Mouse (Mus musculus) liver, embryonic 13.5 days (tissue): ENCODE data around the gene Entr1. TPM values are rescaled to one million over a fixed set of nuclear protein-coding genes. Genes with fewer than 3 reads are reported as not detected.

Source experiments
- ATAC-seq: fragments of 200-750 bp; cut with Nextera tagmentation; 2 replicates; pipeline ENCODE4 v1.8.0; 2017; ENCODE audit warnings: low read depth, mild to moderate bottlenecking, moderate number of reproducible peaks, moderate library complexity
- DNase-seq: peaks from one replicate; pipeline ENCODE4 v3.0.0; 2022
- H3K27ac ChIP-seq: fragments of 300-500 bp; sonication (generic); 2 replicates; pipeline ENCODE4 v1.5.1; 2015; ENCODE audit warnings: moderate library complexity, mild to moderate bottlenecking, inconsistent platforms
- H3K27me3 ChIP-seq: fragments of 300-500 bp; sonication (generic); 2 replicates; pipeline ENCODE4 v1.6.1; 2015; ENCODE audit warnings: mild to moderate bottlenecking, inconsistent platforms
- H3K36me3 ChIP-seq: fragments of 300-500 bp; sonication (generic); 2 replicates; pipeline ENCODE4 v1.6.1; 2015; ENCODE audit warnings: mild to moderate bottlenecking, inconsistent platforms
- H3K4me1 ChIP-seq: fragments of 300-500 bp; sonication (generic); replicated peaks from 2 replicates; pipeline ENCODE4 v1.6.1; 2015; ENCODE audit warnings: inconsistent platforms
- H3K4me2 ChIP-seq: fragments of 300-500 bp; sonication (generic); 2 replicates; pipeline ENCODE4 v1.6.1; 2015; ENCODE audit warnings: inconsistent platforms, mild to moderate bottlenecking, moderate library complexity
- H3K4me3 ChIP-seq: fragments of 300-500 bp; sonication (generic); replicated peaks from 2 replicates; pipeline ENCODE4 v1.5.1; 2015; ENCODE audit warnings: mild to moderate bottlenecking, inconsistent platforms
- H3K9ac ChIP-seq: fragments of 300-500 bp; sonication (generic); 2 replicates; pipeline ENCODE4 v1.6.1; 2015; ENCODE audit warnings: mild to moderate bottlenecking, inconsistent platforms
- H3K9me3 ChIP-seq: fragments of 300-500 bp; sonication (generic); replicated peaks from 2 replicates; pipeline ENCODE4 v1.6.1; 2016; ENCODE audit warnings: inconsistent platforms
- WGBS: fragments of 180-500 bp; shearing (Covaris S2); methylation state at CpG from one replicate; pipeline ENCODE4 v1.1.7; 2015; ENCODE audit not compliant: insufficient replicate concordance; 5-methylcytosine and 5-hydroxymethylcytosine counted together
- polyA plus RNA-seq: library from polyadenylated mRNA; unstranded; fragments of >200 nt; fragmentation: Nextera tagmentation; extraction: Ambion mirVana; gene quantifications from 2 replicates; pipeline ENCODE4 v1.2.1, GENCODE M21; 2015

Entr1 gene
- polyA plus RNA-seq, 1 experiment from 2014 or later = 47.6 TPM

- ATAC-seq (peak; percentile 32; the same call in 1 of the 2 replicates), DNase-seq (no peak)
- Histone ChIP-seq H3K36me3 (peaks cover 23% of the 10 kb centered on the region), H3K4me2 (peak overlapping the region; percentile 34), H3K9me3 (no peaks in the 10 kb centered on the region), H3K4me3 (peak overlapping the region; percentile 19), H3K4me1 (peaks cover 5% of the 10 kb centered on the region; the same call in 1 of the 2 replicates), H3K9ac (no peak overlapping the region), H3K27ac (no peak overlapping the region; the same call in 1 of the 2 replicates), H3K27me3 (no peaks in the 10 kb centered on the region)
- 28% methylated on average over 6 of the region's 6 CpGs for WGBS
Measured at GRCm38 (mm10) chr2:26359983-26360382, 29.1 kb downstream of the Entr1 start.

- H3K9ac ChIP-seq = no peak overlapping the region
- peaks cover 11% of the 10 kb centered on the region; the same call in 1 of the 2 replicates for H3K36me3 ChIP-seq
- H3K27ac ChIP-seq = no peak overlapping the region
- no peaks in the 10 kb centered on the region for H3K27me3 ChIP-seq
- no peak overlapping the region for H3K4me2 ChIP-seq
- WGBS = 71% methylated on average over 13 of the region's 13 CpGs
- H3K4me1 ChIP-seq = peaks cover 5% of the 10 kb centered on the region; the same call in 1 of the 2 replicates
- H3K9me3 ChIP-seq = no peaks in the 10 kb centered on the region
- ATAC-seq (no peak), DNase-seq (no peak)
- no peak overlapping the region for H3K4me3 ChIP-seq
Measured at GRCm38 (mm10) chr2:26358667-26359320, 30.3 kb downstream of the Entr1 start.

GRCm38 (mm10) chr2:26357484-26357883 lies 31.6 kb downstream of the Entr1 start:
- peaks cover under 1% of the 10 kb centered on the region; the same call in 1 of the 2 replicates for H3K36me3 ChIP-seq
- 72% methylated on average over 15 of the region's 15 CpGs for WGBS
- H3K4me1 ChIP-seq = peaks cover 13% of the 10 kb centered on the region
- ATAC-seq (no peak), DNase-seq (no peak)
- no peak overlapping the region for H3K4me2 ChIP-seq
- no peak overlapping the region for H3K27ac ChIP-seq
- no peaks in the 10 kb centered on the region for H3K27me3 ChIP-seq
- no peak overlapping the region for H3K4me3 ChIP-seq
- H3K9ac ChIP-seq = no peak overlapping the region
- H3K9me3 ChIP-seq = no peaks in the 10 kb centered on the region

- no peaks in the 10 kb centered on the region for H3K27me3 ChIP-seq
- H3K4me2 ChIP-seq = no peak overlapping the region
- 61% methylated on average over 7 of the region's 7 CpGs for WGBS
- H3K9ac ChIP-seq = no peak overlapping the region
- ATAC-seq (no peak), DNase-seq (no peak)
- H3K27ac ChIP-seq = no peak overlapping the region
- no peak overlapping the region for H3K4me3 ChIP-seq
- no peaks in the 10 kb centered on the region for H3K36me3 ChIP-seq
- peaks cover 16% of the 10 kb centered on the region for H3K4me1 ChIP-seq
- no peaks in the 10 kb centered on the region for H3K9me3 ChIP-seq
Measured at GRCm38 (mm10) chr2:26356678-26357077, 32.4 kb downstream of the Entr1 start.

- Histone ChIP-seq H3K36me3 (no peaks in the 10 kb centered on the region), H3K4me1 (peaks cover 19% of the 10 kb centered on the region), H3K9me3 (no peaks in the 10 kb centered on the region), H3K9ac (no peak overlapping the region), H3K4me3 (no peak overlapping the region), H3K4me2 (no peak overlapping the region), H3K27ac (no peak overlapping the region), H3K27me3 (no peaks in the 10 kb centered on the region)
- no peak for ATAC-seq
- WGBS = 79% methylated on average over 4 of the region's 4 CpGs
- DNase-seq = no peak
Measured at GRCm38 (mm10) chr2:26356231-26356630, 32.9 kb downstream of the Entr1 start.

DNA sequence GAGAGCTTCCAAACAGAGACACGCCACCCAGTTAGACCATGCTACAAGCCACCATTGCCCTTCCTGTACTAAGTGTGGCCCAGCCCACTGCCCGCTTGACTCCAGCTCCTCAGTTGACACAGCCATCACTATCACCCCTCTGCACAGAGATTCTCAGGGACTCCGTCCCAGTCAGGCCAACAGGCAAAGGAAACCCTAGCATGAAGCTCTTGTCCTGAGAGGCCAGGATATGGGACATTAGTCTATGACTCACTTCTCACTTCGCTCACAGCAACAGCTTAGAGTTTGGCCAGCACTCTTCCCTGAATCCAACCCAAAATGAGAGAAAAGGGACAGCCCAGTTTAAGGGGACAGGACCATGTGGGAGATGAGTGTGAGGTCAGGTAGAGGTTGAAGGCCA lies 34.7 kb downstream of the Entr1 start:
- no peak for DNase-seq
- no peak overlapping the region for H3K4me2 ChIP-seq

GRCm38 (mm10) chr2:26353066-26353980 lies 35.8 kb downstream of the Entr1 start:
- no peak for DNase-seq
- no peak for ATAC-seq
- Histone ChIP-seq H3K4me3 (peak overlapping the region; percentile 80), H3K9ac (peak overlapping the region; percentile 87; the same call in 1 of the 2 replicates), H3K4me2 (peak overlapping the region; percentile 96), H3K27ac (no peak overlapping the region), H3K4me1 (peaks cover 28% of the 10 kb centered on the region), H3K9me3 (no peaks in the 10 kb centered on the region), H3K36me3 (peaks cover 17% of the 10 kb centered on the region; the same call in 1 of the 2 replicates), H3K27me3 (no peaks in the 10 kb centered on the region)
- 74% methylated on average over 11 of the region's 11 CpGs for WGBS

More for the DNA sequence above, 34.7 kb downstream of the Entr1 start:
- no peak overlapping the region for H3K4me3 ChIP-seq
- H3K36me3 ChIP-seq = peaks cover 9% of the 10 kb centered on the region; the same call in 1 of the 2 replicates
- ATAC-seq = no peak
- peaks cover 24% of the 10 kb centered on the region for H3K4me1 ChIP-seq
- no peak overlapping the region for H3K27ac ChIP-seq
- WGBS = 72% methylated on average over 4 of the region's 4 CpGs
- no peak overlapping the region for H3K9ac ChIP-seq
- no peaks in the 10 kb centered on the region for H3K9me3 ChIP-seq
- H3K27me3 ChIP-seq = no peaks in the 10 kb centered on the region

- 5% methylated on average over 36 of the region's 36 CpGs for WGBS
- peaks cover 30% of the 10 kb centered on the region for H3K4me1 ChIP-seq
- DNase-seq (no peak), ATAC-seq (peak; percentile 16; the same call in 1 of the 2 replicates)
- H3K4me2 ChIP-seq = peak overlapping the region; percentile 96
- no peaks in the 10 kb centered on the region for H3K9me3 ChIP-seq
- peak overlapping the region; percentile 87 for H3K9ac ChIP-seq
- H3K36me3 ChIP-seq = peaks cover 21% of the 10 kb centered on the region; the same call in 1 of the 2 replicates
- H3K27ac ChIP-seq = peak overlapping the region; percentile 63
- H3K27me3 ChIP-seq = no peaks in the 10 kb centered on the region
- H3K4me3 ChIP-seq = peak overlapping the region; percentile 80
Measured at GRCm38 (mm10) chr2:26352291-26352910, 36.7 kb downstream of the Entr1 start.

DNA sequence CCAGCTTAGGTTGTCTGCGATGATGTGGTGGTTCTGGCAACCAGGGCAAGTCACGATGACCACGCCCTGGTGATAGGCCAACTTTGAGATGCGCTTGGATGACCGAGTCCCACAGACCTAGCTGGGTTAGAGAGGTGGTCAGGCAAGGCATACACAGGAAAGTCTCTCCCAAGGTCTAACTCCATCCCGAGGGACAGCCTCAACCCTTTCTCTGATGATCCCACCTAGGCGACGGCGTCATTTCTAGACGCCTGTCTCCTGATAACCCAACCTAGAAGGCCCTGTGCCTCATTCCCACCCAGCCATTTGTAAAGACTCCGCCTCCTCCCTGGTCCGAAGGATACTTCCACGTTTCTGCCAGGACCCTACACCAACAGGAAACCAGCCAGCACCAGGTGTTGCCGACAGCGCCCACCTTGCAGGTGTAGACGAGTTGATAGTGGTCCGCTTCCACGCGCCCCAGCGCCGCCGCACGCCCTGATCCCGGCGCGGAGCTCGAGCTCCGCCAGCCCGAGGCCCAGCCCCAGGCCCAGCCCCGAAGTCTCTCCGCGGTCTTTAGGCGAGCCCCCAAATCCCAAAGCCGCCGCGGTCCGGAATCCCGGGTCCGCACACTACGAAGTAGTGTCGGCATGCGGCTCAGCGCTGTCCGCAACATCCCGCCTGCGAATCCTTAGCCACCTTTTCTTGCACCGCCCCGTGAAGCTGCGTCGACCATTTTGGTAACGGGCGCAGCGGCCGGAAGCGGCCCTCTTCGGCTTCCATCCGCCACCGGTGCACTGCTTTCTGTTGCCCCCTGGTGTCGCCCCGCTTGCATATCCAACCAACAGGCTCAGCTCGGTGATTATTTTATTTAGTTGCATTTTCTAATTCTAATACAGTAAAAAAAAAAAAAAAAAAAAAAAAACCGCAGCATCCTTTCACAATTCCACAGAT lies 37.5 kb downstream of the Entr1 start, which contains the start of gene Dnlz:
Gene Dnlz, minus strand, starts transcription at position 753 of the 933 bp plus-strand sequence.
- Histone ChIP-seq H3K9me3 (no peaks in the 10 kb centered on the region), H3K4me1 (peaks cover 30% of the 10 kb centered on the region), H3K9ac (peak within 1 kb of the TSS; percentile 87), H3K36me3 (peaks cover 21% of the 10 kb centered on the region; the same call in 1 of the 2 replicates), H3K27me3 (no peaks in the 10 kb centered on the region), H3K27ac (peak within 1 kb of the TSS; percentile 75), H3K4me3 (peak within 1 kb of the TSS; percentile 80), H3K4me2 (peak within 1 kb of the TSS; percentile 96)
- peak; percentile 84 for DNase-seq
- WGBS = 1% methylated on average over 62 of the region's 62 CpGs
- peak; percentile 77 for ATAC-seq

DNA sequence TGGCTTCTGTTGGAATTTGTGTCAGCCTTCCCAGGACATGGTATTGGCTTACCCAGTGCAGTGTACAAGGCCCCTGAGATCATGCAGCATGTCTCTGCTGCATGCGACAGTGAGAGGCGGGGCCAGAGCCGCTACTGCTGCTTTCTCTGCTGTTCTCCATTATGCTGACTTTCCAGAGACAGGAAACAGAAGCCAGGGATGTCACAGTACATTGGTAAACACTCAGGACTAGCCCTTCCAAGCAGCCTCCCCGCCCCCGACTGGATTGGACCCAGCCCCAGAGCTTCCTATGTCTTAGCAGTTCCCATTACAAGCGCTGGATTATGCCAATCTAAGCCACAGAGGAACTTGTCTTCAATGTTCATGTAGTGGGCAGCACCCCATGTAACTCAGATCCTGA lies 40.9 kb downstream of the Entr1 start:
- peaks cover 30% of the 10 kb centered on the region for H3K4me1 ChIP-seq
- H3K9ac ChIP-seq = no peak overlapping the region
- no peak overlapping the region for H3K4me3 ChIP-seq
- H3K36me3 ChIP-seq = peaks cover 21% of the 10 kb centered on the region; the same call in 1 of the 2 replicates
- DNase-seq = no peak
- 62% methylated on average over 6 of the region's 6 CpGs for WGBS
- no peak for ATAC-seq
- peak overlapping the region; percentile 1; the same call in 1 of the 2 replicates for H3K27ac ChIP-seq
- no peaks in the 10 kb centered on the region for H3K9me3 ChIP-seq
- H3K27me3 ChIP-seq = no peaks in the 10 kb centered on the region
- H3K4me2 ChIP-seq = no peak overlapping the region
